Mouse (Mus musculus) CH12.LX (cell line): ENCODE results near the gene Hdac4. TPM values are rescaled to one million over a fixed set of nuclear protein-coding genes. Genes with fewer than 3 reads are reported as not detected.

ENCODE experiments used
- DNase-seq: peaks from one replicate; pipeline ENCODE4 v3.0.0-alpha.2; 2013; ENCODE audit errors: extremely low read depth
- H3K27ac ChIP-seq: 2 replicates; pipeline ENCODE4 v1.5.1; 2012; ENCODE audit warnings: low read depth, mild to moderate bottlenecking, control low read depth, moderate library complexity; ENCODE audit not compliant: insufficient read depth
- H3K27me3 ChIP-seq: replicated peaks from 2 replicates; pipeline ENCODE3; 2012; ENCODE audit warnings: inconsistent platforms
- H3K36me3 ChIP-seq, 2 experiments: replicated peaks in 1 of 2; 2 replicates each; pipeline versions ENCODE3 to v1.6.1; 2012; ENCODE audit warnings: inconsistent platforms in 1 of 2, low read length in 1 of 2, mild to moderate bottlenecking in 1 of 2, mixed read lengths in 1 of 2, moderate library complexity in 1 of 2; ENCODE audit not compliant: control insufficient read depth in 1 of 2, insufficient read depth in 1 of 2
- H3K4me1 ChIP-seq, 2 experiments: 2 replicates each; pipeline ENCODE4 v1.6.1; 2012; ENCODE audit warnings: inconsistent platforms in 1 of 2, moderate library complexity in 1 of 2; ENCODE audit not compliant: insufficient read depth in 2 of 2, control insufficient read depth in 1 of 2
- H3K4me2 ChIP-seq: 2 replicates; pipeline ENCODE4 v1.6.1; 2012; ENCODE audit warnings: low read depth, mild to moderate bottlenecking, control low read depth; ENCODE audit not compliant: poor library complexity, insufficient read depth, severe bottlenecking
- H3K4me3 ChIP-seq, 3 experiments: fragments of 150-350 bp in 1 of 3; sonication (generic) in 1 of 3; replicated peaks in 1 of 3; 2 replicates each; pipeline versions ENCODE3 to v1.5.1; 2011 to 2012; ENCODE audit warnings: low read depth in 2 of 3, low read length in 2 of 3, mild to moderate bottlenecking in 2 of 3, moderate library complexity in 2 of 3, control low read depth in 1 of 3, improper control_type of control experiment in 1 of 3, inconsistent platforms in 1 of 3, mixed read lengths in 1 of 3; ENCODE audit not compliant: poor library complexity in 1 of 3
- H3K79me2 ChIP-seq: replicated peaks from 2 replicates; pipeline ENCODE4 v1.6.1; 2012; ENCODE audit warnings: mild to moderate bottlenecking, moderate library complexity; ENCODE audit not compliant: control insufficient read depth, poor library complexity, insufficient read depth, severe bottlenecking; ENCODE audit errors: extremely low read depth
- H3K9ac ChIP-seq: 2 replicates; pipeline ENCODE4 v1.6.1; 2012; ENCODE audit warnings: low read depth, mild to moderate bottlenecking, control low read depth, moderate library complexity; ENCODE audit not compliant: insufficient read depth
- H3K9me3 ChIP-seq: replicated peaks from 2 replicates; pipeline ENCODE3; 2012; ENCODE audit warnings: low read length, inconsistent platforms, mixed read lengths
- CHD1 ChIP-seq: IDR thresholded peaks from 2 replicates; pipeline ENCODE4 v1.6.1; 2012; ENCODE audit warnings: low read depth, low read length, improper control_type of control experiment, inconsistent platforms
- CHD2 ChIP-seq: IDR thresholded peaks from 2 replicates; pipeline ENCODE4 v1.6.1; 2011; ENCODE audit warnings: low read length, improper control_type of control experiment
- ELF1 ChIP-seq: IDR thresholded peaks from 2 replicates; pipeline ENCODE4 v1.6.1; 2014; ENCODE audit warnings: low read depth, mild to moderate bottlenecking, inconsistent platforms, low read length, improper control_type of control experiment
- EP300 ChIP-seq: IDR thresholded peaks from 2 replicates; pipeline ENCODE4 v1.6.1; 2011; ENCODE audit warnings: low read length, improper control_type of control experiment
- ETS1 ChIP-seq: conservative IDR thresholded peaks from 2 replicates; pipeline ENCODE4 v1.6.1; 2012; ENCODE audit warnings: low read depth, mild to moderate bottlenecking, inconsistent platforms, low read length, improper control_type of control experiment, moderate library complexity
- GABPA ChIP-seq: IDR thresholded peaks from 2 replicates; pipeline ENCODE4 v1.6.1; 2012; ENCODE audit warnings: low read depth, low read length, improper control_type of control experiment, inconsistent platforms; ENCODE audit not compliant: insufficient replicate concordance
- HCFC1 ChIP-seq: IDR thresholded peaks from 2 replicates; pipeline ENCODE4 v1.6.1; 2012; ENCODE audit warnings: low read depth, mild to moderate bottlenecking, inconsistent platforms, low read length, improper control_type of control experiment
- IRF4 ChIP-seq: IDR thresholded peaks from 2 replicates; pipeline ENCODE4 v1.6.1; 2014; ENCODE audit warnings: low read depth, mild to moderate bottlenecking, inconsistent platforms, low read length, improper control_type of control experiment
- JUN ChIP-seq: IDR thresholded peaks from 2 replicates; pipeline ENCODE4 v1.6.1; 2011; ENCODE audit warnings: low read depth, mild to moderate bottlenecking, low read length, improper control_type of control experiment, moderate library complexity; ENCODE audit not compliant: insufficient read depth
- JUND ChIP-seq: conservative IDR thresholded peaks from 2 replicates; pipeline ENCODE4 v1.6.1; 2011; ENCODE audit warnings: low read depth, low read length, improper control_type of control experiment
- KAT2A ChIP-seq: IDR thresholded peaks from 2 replicates; pipeline ENCODE4 v1.6.1; 2012; ENCODE audit warnings: low read length, improper control_type of control experiment, inconsistent platforms; ENCODE audit not compliant: insufficient replicate concordance
- MAFK ChIP-seq: IDR thresholded peaks from 2 replicates; pipeline ENCODE4 v1.6.1; 2011; ENCODE audit warnings: low read length, improper control_type of control experiment; ENCODE audit not compliant: insufficient replicate concordance
- MAX ChIP-seq: IDR thresholded peaks from 2 replicates; pipeline ENCODE4 v1.6.1; 2011; ENCODE audit warnings: low read length, improper control_type of control experiment
- MAZ ChIP-seq: IDR thresholded peaks from 2 replicates; pipeline ENCODE4 v1.6.1; 2012; ENCODE audit warnings: low read depth, mild to moderate bottlenecking, inconsistent platforms, low read length, improper control_type of control experiment, moderate library complexity
- MEF2A ChIP-seq: IDR thresholded peaks from 2 replicates; pipeline ENCODE4 v1.6.1; 2014; ENCODE audit warnings: low read depth, mild to moderate bottlenecking, inconsistent platforms, low read length, improper control_type of control experiment, borderline replicate concordance
- MYC ChIP-seq: IDR thresholded peaks from 2 replicates; pipeline ENCODE4 v1.6.1; 2011; ENCODE audit warnings: low read depth, mild to moderate bottlenecking, improper control_type of control experiment, low read length
- NRF1 ChIP-seq: IDR thresholded peaks from 2 replicates; pipeline ENCODE4 v1.6.1; 2014; ENCODE audit warnings: low read depth, mild to moderate bottlenecking, inconsistent platforms, low read length, improper control_type of control experiment, moderate library complexity
- PAX5 ChIP-seq: IDR thresholded peaks from 2 replicates; pipeline ENCODE4 v1.6.1; 2012; ENCODE audit warnings: low read length, inconsistent platforms, mixed read lengths
- POLR2A ChIP-seq: IDR thresholded peaks from 2 replicates; pipeline ENCODE4 v1.6.1; 2011; ENCODE audit warnings: low read depth, mild to moderate bottlenecking, improper control_type of control experiment, low read length
- POLR2AphosphoS2 ChIP-seq: IDR thresholded peaks from 2 replicates; pipeline ENCODE4 v1.6.1; 2011; ENCODE audit warnings: low read depth, low read length, improper control_type of control experiment
- RAD21 ChIP-seq: IDR thresholded peaks from 2 replicates; pipeline ENCODE4 v1.6.1; 2011; ENCODE audit warnings: low read depth, mild to moderate bottlenecking, low read length, improper control_type of control experiment, moderate library complexity
- SIN3A ChIP-seq: IDR thresholded peaks from 2 replicates; pipeline ENCODE4 v1.6.1; 2012; ENCODE audit warnings: low read length, improper control_type of control experiment, inconsistent platforms
- SMC3 ChIP-seq: IDR thresholded peaks from 2 replicates; pipeline ENCODE4 v1.6.1; 2011; ENCODE audit warnings: low read depth, low read length, improper control_type of control experiment
- UBTF ChIP-seq: IDR thresholded peaks from 2 replicates; pipeline ENCODE4 v1.6.1; 2012; ENCODE audit warnings: low read depth, mild to moderate bottlenecking, inconsistent platforms, low read length, improper control_type of control experiment, moderate library complexity
- ZMIZ1 ChIP-seq: IDR thresholded peaks from 2 replicates; pipeline ENCODE4 v1.6.1; 2012; ENCODE audit warnings: low read depth, mild to moderate bottlenecking, inconsistent platforms, low read length, improper control_type of control experiment
- ZNF384 ChIP-seq: IDR thresholded peaks from 2 replicates; pipeline ENCODE4 v1.6.1; 2012; ENCODE audit warnings: low read depth, low read length, improper control_type of control experiment, inconsistent platforms
- dilution Hi-C: fragments of 300-500 bp; cut with MboI; formaldehyde crosslinking; loops from 2 replicates; pipeline ENCODE4 v1.14.3; 2020; ENCODE audit warnings: low sequenced_read_pairs; ENCODE audit not compliant: extremely low pct_unique_long_range_greater_than_20kb, extremely low pct_ligation_motif_present
- in situ Hi-C: fragments of 300-500 bp; cut with MboI; formaldehyde crosslinking; loops from 3 replicates; pipeline ENCODE4 v1.14.3; 2019; ENCODE audit warnings: low sequenced_read_pairs, low pct_ligation_motif_present, low pct_unique_long_range_greater_than_20kb, mixed read lengths
- polyA plus RNA-seq: library from polyadenylated mRNA; unstranded; fragments of >175 nt; gene quantifications from 2 replicates; pipeline ENCODE4 v1.2.1, GENCODE M21; 2012; ENCODE audit warnings: low read depth; ENCODE audit not compliant: insufficient read length
- total RNA-seq, 2 experiments: library from RNA; depleted of rRNA; stranded (reverse); fragments of 300-350 nt in 1 of 2; fragments of >200 nt in 1 of 2; gene quantifications; 2 replicates each; pipeline ENCODE4 v1.2.3; 2012 to 2014

Hdac4 gene
- total and polyA plus RNA-seq, 3 experiments = 2.4 to 6.3 (median 4.3) TPM

GRCm38 (mm10) chr1:92043989-92044388 is 151.5 kb downstream of the Hdac4 start:
- dilution Hi-C loops = no loop called here
- H3K79me2 ChIP-seq = no peaks in the 10 kb centered on the region
- H3K27ac ChIP-seq = no peak overlapping the region
- H3K9me3 ChIP-seq = no peaks in the 10 kb centered on the region
- in situ Hi-C loops = no loop called here
- DNase-seq = no peak
- H3K9ac ChIP-seq = no peak overlapping the region
- H3K27me3 ChIP-seq = no peaks in the 10 kb centered on the region
- no peak overlapping the region for H3K4me2 ChIP-seq
- TF ChIP-seq MEF2A (no peak), UBTF (no peak), JUND (no peak), JUN (no peak), MYC (no peak), GABPA (no peak), ZNF384 (no peak), ETS1 (no peak), RAD21 (no peak), POLR2A (no peak), ZMIZ1 (no peak), KAT2A (no peak)
- H3K4me1 ChIP-seq = peaks cover 3 to 21% of the 10 kb centered on the region in 2 experiments; a peak in 2 of 4 replicates
- H3K4me3 ChIP-seq = no peak overlapping the region
- H3K36me3 ChIP-seq = no peaks in the 10 kb centered on the region

- in situ Hi-C loops = no loop called here
- Histone ChIP-seq H3K79me2 (no peaks in the 10 kb centered on the region), H3K4me3 (no peak overlapping the region), H3K9me3 (no peaks in the 10 kb centered on the region), H3K27me3 (no peaks in the 10 kb centered on the region), H3K4me1 (peaks cover 0 to 4% of the 10 kb centered on the region in 2 experiments; a peak in 1 of 4 replicates), H3K27ac (no peak overlapping the region), H3K36me3 (no peaks in the 10 kb centered on the region), H3K9ac (no peak overlapping the region), H3K4me2 (no peak overlapping the region)
- DNase-seq = no peak
- dilution Hi-C loops = no loop called here
- TF ChIP-seq EP300 (no peak), ZNF384 (no peak)
These were observed 153.4 kb downstream of the Hdac4 start for GRCm38 (mm10) chr1:92042126-92042525.

GRCm38 (mm10) chr1:92041290-92041689 is 154.2 kb downstream of the Hdac4 start:
- dilution Hi-C loops (no loop called here), in situ Hi-C loops (no loop called here)
- no peaks in the 10 kb centered on the region for H3K79me2 ChIP-seq
- TF ChIP-seq MAX (no peak), ELF1 (no peak), POLR2AphosphoS2 (no peak), MAFK (no peak), JUN (no peak), CHD1 (no peak), IRF4 (no peak), SIN3A (no peak), ZMIZ1 (no peak), MAZ (no peak), ETS1 (no peak), PAX5 (no peak), CHD2 (no peak), SMC3 (no peak), UBTF (no peak), NRF1 (no peak), ZNF384 (no peak), HCFC1 (no peak), KAT2A (no peak)
- H3K4me1 ChIP-seq = peaks cover 0 to 5% of the 10 kb centered on the region in 2 experiments; a peak in 1 of 4 replicates
- no peaks in the 10 kb centered on the region for H3K27me3 ChIP-seq
- no peak overlapping the region for H3K27ac ChIP-seq
- no peak overlapping the region for H3K4me3 ChIP-seq
- H3K4me2 ChIP-seq = no peak overlapping the region
- no peak for DNase-seq
- no peak overlapping the region for H3K9ac ChIP-seq
- H3K9me3 ChIP-seq = no peaks in the 10 kb centered on the region
- H3K36me3 ChIP-seq = no peaks in the 10 kb centered on the region
